Mouse (Mus musculus) embryonic facial prominence, embryonic 10.5 days (tissue): Measurements from ENCODE around the gene Ncoa3. TPM values are rescaled to one million over a fixed set of nuclear protein-coding genes. Genes with fewer than 3 reads are reported as not detected.

ENCODE experiments used
- DNase-seq: peaks from one replicate; pipeline ENCODE4 v3.0.0-alpha.2; 2017; ENCODE audit warnings: low spot score
- H3K27ac ChIP-seq: fragments of 300-500 bp; sonication (generic); replicated peaks from 2 replicates; pipeline ENCODE4 v1.5.1; 2016; ENCODE audit warnings: mild to moderate bottlenecking
- H3K27me3 ChIP-seq: fragments of 300-500 bp; sonication (generic); replicated peaks from 2 replicates; pipeline ENCODE4 v1.6.1; 2016; ENCODE audit warnings: low read depth, mild to moderate bottlenecking; ENCODE audit not compliant: poor library complexity, severe bottlenecking
- H3K36me3 ChIP-seq: fragments of 300-500 bp; sonication (generic); replicated peaks from 2 replicates; pipeline ENCODE4 v1.6.1; 2016; ENCODE audit warnings: mild to moderate bottlenecking, moderate library complexity
- H3K4me1 ChIP-seq: fragments of 300-500 bp; sonication (generic); 2 replicates; pipeline ENCODE4 v1.6.1; 2016
- H3K4me3 ChIP-seq: fragments of 300-500 bp; sonication (generic); 2 replicates; pipeline ENCODE4 v1.5.1; 2016; ENCODE audit warnings: mild to moderate bottlenecking, moderate library complexity
- H3K9me3 ChIP-seq: fragments of 300-500 bp; sonication (generic); 2 replicates; pipeline ENCODE4 v1.6.1; 2016; ENCODE audit warnings: mild to moderate bottlenecking
- WGBS: fragments of 180-500 bp; shearing (Covaris S2); methylation state at CpG from one replicate; pipeline ENCODE4 v1.1.7; 2016; 5-methylcytosine and 5-hydroxymethylcytosine counted together
- polyA plus RNA-seq: library from polyadenylated mRNA; unstranded; fragments of >200 nt; fragmentation: Nextera tagmentation; extraction: Ambion mirVana; gene quantifications from 2 replicates; pipeline ENCODE4 v1.2.1, GENCODE M21; 2016

Ncoa3 gene
- polyA plus RNA-seq, 1 experiment from 2014 or later = 16.0 TPM

GRCm38 (mm10) chr2:165957257-165957828 is 35.1 kb upstream of the Ncoa3 start:
- Histone ChIP-seq H3K27me3 (no peaks in the 10 kb centered on the region), H3K4me1 (peaks cover 7% of the 10 kb centered on the region), H3K36me3 (no peaks in the 10 kb centered on the region), H3K27ac (no peak overlapping the region; the same call in 1 of the 2 replicates), H3K4me3 (no peak overlapping the region), H3K9me3 (no peaks in the 10 kb centered on the region)
- WGBS = 74% methylated on average over 9 of the region's 9 CpGs
- DNase-seq = no peak

GRCm38 (mm10) chr2:165958556-165958955 is 33.9 kb upstream of the Ncoa3 start:
- Histone ChIP-seq H3K9me3 (no peaks in the 10 kb centered on the region), H3K27me3 (no peaks in the 10 kb centered on the region), H3K4me3 (no peak overlapping the region), H3K27ac (no peak overlapping the region), H3K36me3 (no peaks in the 10 kb centered on the region), H3K4me1 (peaks cover 7% of the 10 kb centered on the region)
- WGBS = 84% methylated on average over 6 of the region's 6 CpGs
- no peak for DNase-seq

- Histone ChIP-seq H3K4me1 (peaks cover 9% of the 10 kb centered on the region), H3K27me3 (no peaks in the 10 kb centered on the region), H3K36me3 (no peaks in the 10 kb centered on the region), H3K27ac (no peak overlapping the region), H3K9me3 (no peaks in the 10 kb centered on the region), H3K4me3 (no peak overlapping the region)
- WGBS = 83% methylated on average over 3 of the region's 3 CpGs
- DNase-seq = no peak
Measured at GRCm38 (mm10) chr2:165960695-165961094, 31.7 kb upstream of the Ncoa3 start.

GRCm38 (mm10) chr2:165962824-165963223 is 29.6 kb upstream of the Ncoa3 start:
- no peaks in the 10 kb centered on the region for H3K9me3 ChIP-seq
- no peak overlapping the region for H3K4me3 ChIP-seq
- no peaks in the 10 kb centered on the region for H3K27me3 ChIP-seq
- DNase-seq = no peak
- WGBS = 87% methylated on average over 5 of the region's 5 CpGs
- H3K4me1 ChIP-seq = peaks cover 8% of the 10 kb centered on the region
- no peak overlapping the region for H3K27ac ChIP-seq
- no peaks in the 10 kb centered on the region for H3K36me3 ChIP-seq

GRCm38 (mm10) chr2:165964121-165964520 is 28.3 kb upstream of the Ncoa3 start:
- DNase-seq = no peak
- H3K27ac ChIP-seq = no peak overlapping the region

GRCm38 (mm10) chr2:165967076-165967475 is 25.4 kb upstream of the Ncoa3 start:
- H3K4me3 ChIP-seq = no peak overlapping the region
- no peaks in the 10 kb centered on the region for H3K36me3 ChIP-seq
- no peaks in the 10 kb centered on the region for H3K27me3 ChIP-seq
- 83% methylated on average over 2 of the region's 2 CpGs for WGBS
- peak overlapping the region; percentile 74 for H3K27ac ChIP-seq
- no peaks in the 10 kb centered on the region for H3K9me3 ChIP-seq
- H3K4me1 ChIP-seq = peaks cover 30% of the 10 kb centered on the region
- no peak for DNase-seq

More at GRCm38 (mm10) chr2:165964121-165964520, 28.3 kb upstream of the Ncoa3 start:
- Histone ChIP-seq H3K27me3 (no peaks in the 10 kb centered on the region), H3K9me3 (no peaks in the 10 kb centered on the region), H3K4me3 (no peak overlapping the region), H3K4me1 (peaks cover 21% of the 10 kb centered on the region), H3K36me3 (no peaks in the 10 kb centered on the region)
- 48% methylated on average over 4 of the region's 4 CpGs for WGBS

GRCm38 (mm10) chr2:165967823-165968555 is 24.4 kb upstream of the Ncoa3 start:
- no peaks in the 10 kb centered on the region for H3K36me3 ChIP-seq
- peak overlapping the region; percentile 74 for H3K27ac ChIP-seq
- no peak overlapping the region for H3K4me3 ChIP-seq
- peak; percentile 78 for DNase-seq
- H3K4me1 ChIP-seq = peaks cover 30% of the 10 kb centered on the region
- no peaks in the 10 kb centered on the region for H3K27me3 ChIP-seq
- WGBS = 57% methylated on average over 6 of the region's 6 CpGs
- H3K9me3 ChIP-seq = no peaks in the 10 kb centered on the region

GRCm38 (mm10) chr2:165968876-165969275 is 23.6 kb upstream of the Ncoa3 start:
- WGBS = 31% methylated on average over 3 of the region's 3 CpGs

GRCm38 (mm10) chr2:165969391-165969790 is 23.0 kb upstream of the Ncoa3 start:
- no peaks in the 10 kb centered on the region for H3K27me3 ChIP-seq
- H3K27ac ChIP-seq = peak overlapping the region; percentile 74; the same call in 1 of the 2 replicates
- H3K4me1 ChIP-seq = peaks cover 28% of the 10 kb centered on the region
- 53% methylated on average over 8 of the region's 8 CpGs for WGBS
- no peaks in the 10 kb centered on the region for H3K36me3 ChIP-seq
- no peaks in the 10 kb centered on the region for H3K9me3 ChIP-seq
- DNase-seq = no peak
- H3K4me3 ChIP-seq = no peak overlapping the region

More at GRCm38 (mm10) chr2:165968876-165969275, 23.6 kb upstream of the Ncoa3 start:
- Histone ChIP-seq H3K4me1 (peaks cover 30% of the 10 kb centered on the region), H3K36me3 (no peaks in the 10 kb centered on the region), H3K27ac (peak overlapping the region; percentile 74), H3K9me3 (no peaks in the 10 kb centered on the region), H3K27me3 (no peaks in the 10 kb centered on the region), H3K4me3 (no peak overlapping the region)
- DNase-seq = peak; percentile 32

- Histone ChIP-seq H3K4me3 (no peak overlapping the region), H3K36me3 (no peaks in the 10 kb centered on the region), H3K9me3 (no peaks in the 10 kb centered on the region), H3K4me1 (peaks cover 28% of the 10 kb centered on the region), H3K27ac (no peak overlapping the region), H3K27me3 (no peaks in the 10 kb centered on the region)
- WGBS = 85% methylated on average over 13 of the region's 13 CpGs
- no peak for DNase-seq
Measured at GRCm38 (mm10) chr2:165969961-165970360, 22.5 kb upstream of the Ncoa3 start.

- Histone ChIP-seq H3K27ac (no peak overlapping the region), H3K9me3 (no peaks in the 10 kb centered on the region), H3K27me3 (no peaks in the 10 kb centered on the region), H3K36me3 (no peaks in the 10 kb centered on the region), H3K4me1 (peaks cover 28% of the 10 kb centered on the region), H3K4me3 (no peak overlapping the region)
- no peak for DNase-seq
- WGBS = 92% methylated on average over 7 of the region's 7 CpGs
Measured at GRCm38 (mm10) chr2:165970767-165971166, 21.7 kb upstream of the Ncoa3 start.

- 88% methylated on average over 1 of the region's 1 CpGs for WGBS
- Histone ChIP-seq H3K9me3 (no peaks in the 10 kb centered on the region), H3K36me3 (no peaks in the 10 kb centered on the region), H3K27me3 (no peaks in the 10 kb centered on the region), H3K27ac (no peak overlapping the region), H3K4me1 (peaks cover 6% of the 10 kb centered on the region; the same call in 1 of the 2 replicates), H3K4me3 (no peak overlapping the region)
- no peak for DNase-seq
Measured at GRCm38 (mm10) chr2:165974383-165974782, 18.1 kb upstream of the Ncoa3 start.

- no peak overlapping the region for H3K27ac ChIP-seq
- H3K4me1 ChIP-seq = no peaks in the 10 kb centered on the region; the same call in 1 of the 2 replicates
- no peaks in the 10 kb centered on the region for H3K36me3 ChIP-seq
- no peaks in the 10 kb centered on the region for H3K9me3 ChIP-seq
- no peak for DNase-seq
- no peak overlapping the region for H3K4me3 ChIP-seq
- H3K27me3 ChIP-seq = no peaks in the 10 kb centered on the region
- WGBS = 71% methylated on average over 3 of the region's 3 CpGs
Measured at GRCm38 (mm10) chr2:165976186-165976585, 16.2 kb upstream of the Ncoa3 start.
